Mouse (Mus musculus) A20 (cell line): ENCODE measurements around the gene Sfrp4.
A peak's percentile ranks its signal among the peaks of the same experiment; 100 is the strongest.

Experiments used
- DNase-seq: peaks from one replicate; pipeline ENCODE4 v3.0.0-alpha.2; 2011; ENCODE audit warnings: low read depth, low spot score

Sfrp4 gene

GRCm38 (mm10) chr13:19630768-19631709 lies 8.1 kb downstream of the Sfrp4 start:
- DNase-seq, result no peak

GRCm38 (mm10) chr13:19636131-19636530 lies 13.2 kb downstream of the Sfrp4 start:
- DNase-seq, result peak; percentile 26

GRCm38 (mm10) chr13:19640203-19640851 lies 17.4 kb downstream of the Sfrp4 start:
- peak; percentile 15 for DNase-seq

- DNase-seq, result no peak
These were observed 20.6 kb downstream of the Sfrp4 start for GRCm38 (mm10) chr13:19643519-19643918.

- peak; percentile 4 for DNase-seq
These were observed 21.3 kb downstream of the Sfrp4 start for GRCm38 (mm10) chr13:19644225-19644624.

GRCm38 (mm10) chr13:19649824-19650223 lies 26.9 kb downstream of the Sfrp4 start:
- no peak for DNase-seq

GRCm38 (mm10) chr13:19652405-19652804 lies 29.5 kb downstream of the Sfrp4 start:
- DNase-seq, result no peak

- no peak for DNase-seq
These were observed 45.6 kb downstream of the Sfrp4 start for GRCm38 (mm10) chr13:19668355-19669140.

- no peak for DNase-seq
These were observed 51.1 kb downstream of the Sfrp4 start for GRCm38 (mm10) chr13:19674025-19674424.

GRCm38 (mm10) chr13:19674601-19675000 lies 51.7 kb downstream of the Sfrp4 start:
- DNase-seq, result no peak
